Mouse (Mus musculus) erythroblast, embryonic 14.5 days (primary cell): ENCODE measurements around the gene Pde4d.

Experiments used
- GATA1 ChIP-seq: IDR thresholded peaks from 2 replicates; pipeline ENCODE4 v1.6.1; 2012; ENCODE audit warnings: low read length, inconsistent platforms, mixed read lengths
- TAL1 ChIP-seq: IDR thresholded peaks from 3 replicates; pipeline ENCODE4 v1.6.1; 2012; ENCODE audit warnings: low read length, inconsistent platforms, mixed read lengths

- TF ChIP-seq TAL1 = no peak
- TF ChIP-seq GATA1 = no peak
These were observed 819.0 kb downstream of the Pde4d start for GRCm38 (mm10) chr13:109268659-109269322.
